Mouse (Mus musculus) heart, adult 9 months (tissue): Measurements from ENCODE around the gene Frmd8.
"Not testable (repeated sequence)": the region's sequence is repeated elsewhere in the genome, so short reads cannot be mapped to it uniquely, and the experiment has no call there.

ENCODE experiments used
- DNase-seq, 2 experiments: peaks; one replicate each; pipeline ENCODE4 v3.0.0; 2022; ENCODE audit warnings: low spot score in 2 of 2

Gene Frmd8

DNA sequence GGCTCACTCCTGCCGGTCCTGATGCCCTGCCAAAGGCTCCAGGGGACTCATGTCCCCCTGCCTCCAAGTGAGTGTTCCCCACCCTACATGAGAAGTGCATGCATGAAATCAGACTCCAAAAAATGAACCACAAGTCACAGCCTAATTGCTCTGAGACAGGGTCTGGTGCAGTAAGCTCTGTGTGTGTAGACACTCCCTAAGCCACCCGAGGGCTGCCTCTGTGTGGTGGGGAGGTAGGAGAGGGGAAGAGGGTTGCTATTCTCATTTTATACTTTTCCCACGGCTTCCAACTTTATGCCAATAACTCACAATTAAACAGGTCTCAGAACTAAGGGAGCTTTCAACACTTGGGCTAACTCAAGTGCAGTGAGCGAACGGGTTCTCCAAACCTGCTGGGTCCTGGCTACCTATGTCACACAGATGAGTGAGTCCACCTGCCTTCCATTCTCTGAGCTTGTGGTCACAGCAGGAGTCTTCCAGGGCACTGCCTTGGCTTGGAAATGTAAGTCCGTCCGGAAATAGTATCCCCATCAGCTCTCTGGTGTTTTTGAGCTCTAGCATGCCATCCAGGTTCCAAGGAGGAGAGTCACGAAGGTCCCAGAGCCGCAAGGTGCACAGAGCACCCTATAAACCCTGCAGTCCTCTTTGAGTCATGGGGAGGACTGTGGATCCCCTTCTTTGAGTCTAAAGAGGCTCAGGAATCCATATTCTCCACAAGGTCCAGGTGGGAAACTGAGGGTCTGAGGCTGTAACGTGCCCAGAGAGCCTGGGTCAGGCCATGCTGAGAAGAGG, 50.1 kb downstream of the Frmd8 start:
- no peak for DNase-seq

- peak in 1 of 2 experiments; percentile 57 for DNase-seq
These were observed 50.8 kb downstream of the Frmd8 start for GRCm38 (mm10) chr19:5824043-5824825.

DNA sequence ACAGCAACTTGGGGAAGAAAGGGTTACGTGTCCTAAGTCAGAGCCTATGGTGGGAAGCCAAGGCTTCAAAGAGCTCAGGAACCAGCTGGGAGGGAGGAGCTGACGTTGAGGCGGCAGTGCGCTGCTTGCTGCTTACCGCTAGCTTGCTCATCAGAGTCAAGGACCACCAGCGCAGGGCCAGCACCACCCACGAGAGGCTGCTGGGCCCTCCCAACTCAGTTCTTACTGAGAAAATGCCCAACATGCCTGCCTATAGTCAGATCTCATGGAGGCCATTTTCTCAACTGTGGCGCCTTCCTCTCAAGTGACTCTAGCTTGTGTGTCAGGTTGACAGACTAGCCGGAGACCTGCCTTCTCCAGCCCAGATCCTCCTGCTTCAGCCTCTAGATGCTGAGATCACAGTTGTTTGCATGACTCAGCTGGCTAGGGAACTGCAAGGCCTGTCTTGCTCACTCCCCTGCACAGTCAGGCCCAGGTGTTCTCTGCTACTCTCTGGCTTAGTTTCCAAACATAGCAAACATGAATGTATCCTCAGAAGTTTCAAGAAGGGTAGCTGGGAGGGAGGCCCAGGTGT, 51.7 kb downstream of the Frmd8 start:
- DNase-seq, result peak in 1 of 2 experiments; percentile 41

GRCm38 (mm10) chr19:5822834-5823205, 52.3 kb downstream of the Frmd8 start:
- DNase-seq, result no peak

DNA sequence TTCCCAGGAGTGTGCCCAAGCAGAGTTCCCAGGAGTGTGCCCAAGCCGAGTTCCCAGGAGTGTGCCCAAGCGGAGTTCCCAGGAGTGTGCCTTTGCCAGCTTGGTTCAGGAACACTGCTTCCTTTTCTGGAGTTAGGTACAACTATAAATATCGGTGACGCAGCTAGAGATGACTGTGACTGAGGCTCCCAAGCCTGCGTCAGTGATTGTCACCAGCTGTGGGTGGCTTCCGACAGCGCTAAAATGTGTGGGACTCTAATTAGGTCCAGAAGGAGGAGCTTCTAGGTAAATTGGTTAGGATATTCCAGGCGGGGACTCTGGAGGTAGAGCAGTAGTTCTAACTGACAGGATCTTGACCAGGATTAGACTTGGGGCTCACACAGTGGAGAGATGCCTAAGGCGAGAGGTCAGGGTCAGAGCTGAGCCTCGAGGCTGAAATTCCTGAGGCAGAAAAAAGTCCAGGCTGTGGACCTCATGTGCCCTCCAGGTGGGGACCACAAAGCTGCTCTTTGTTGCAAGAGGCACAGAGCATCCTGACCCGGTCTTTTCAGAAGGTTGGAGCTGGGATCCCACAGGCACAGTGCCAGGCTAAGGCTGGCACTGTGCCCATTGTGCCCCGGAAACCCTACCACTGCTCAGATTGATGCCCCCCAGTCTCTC, 52.8 kb downstream of the Frmd8 start:
- DNase-seq, result peak in 1 of 2 experiments; percentile 80

DNA sequence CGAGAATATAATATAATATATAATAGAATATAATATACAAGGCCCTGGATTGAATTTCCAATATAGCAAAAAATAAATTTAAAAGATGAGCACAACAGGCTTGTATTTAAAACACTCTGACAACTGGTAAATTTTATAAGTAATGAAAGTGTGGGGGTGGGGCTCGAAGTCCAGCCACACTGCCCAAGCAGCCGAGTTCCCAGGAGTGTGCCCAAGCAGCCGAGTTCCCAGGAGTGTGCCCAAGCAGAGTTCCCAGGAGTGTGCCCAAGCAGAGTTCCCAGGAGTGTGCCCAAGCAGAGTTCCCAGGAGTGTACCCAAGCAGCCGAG, 53.3 kb downstream of the Frmd8 start:
- DNase-seq, result no peak

- DNase-seq, result peak in 1 of 2 experiments; percentile 77
These were observed 55.5 kb downstream of the Frmd8 start for GRCm38 (mm10) chr19:5819549-5819948.

GRCm38 (mm10) chr19:5818590-5818977, 56.5 kb downstream of the Frmd8 start:
- DNase-seq, result no peak

DNA sequence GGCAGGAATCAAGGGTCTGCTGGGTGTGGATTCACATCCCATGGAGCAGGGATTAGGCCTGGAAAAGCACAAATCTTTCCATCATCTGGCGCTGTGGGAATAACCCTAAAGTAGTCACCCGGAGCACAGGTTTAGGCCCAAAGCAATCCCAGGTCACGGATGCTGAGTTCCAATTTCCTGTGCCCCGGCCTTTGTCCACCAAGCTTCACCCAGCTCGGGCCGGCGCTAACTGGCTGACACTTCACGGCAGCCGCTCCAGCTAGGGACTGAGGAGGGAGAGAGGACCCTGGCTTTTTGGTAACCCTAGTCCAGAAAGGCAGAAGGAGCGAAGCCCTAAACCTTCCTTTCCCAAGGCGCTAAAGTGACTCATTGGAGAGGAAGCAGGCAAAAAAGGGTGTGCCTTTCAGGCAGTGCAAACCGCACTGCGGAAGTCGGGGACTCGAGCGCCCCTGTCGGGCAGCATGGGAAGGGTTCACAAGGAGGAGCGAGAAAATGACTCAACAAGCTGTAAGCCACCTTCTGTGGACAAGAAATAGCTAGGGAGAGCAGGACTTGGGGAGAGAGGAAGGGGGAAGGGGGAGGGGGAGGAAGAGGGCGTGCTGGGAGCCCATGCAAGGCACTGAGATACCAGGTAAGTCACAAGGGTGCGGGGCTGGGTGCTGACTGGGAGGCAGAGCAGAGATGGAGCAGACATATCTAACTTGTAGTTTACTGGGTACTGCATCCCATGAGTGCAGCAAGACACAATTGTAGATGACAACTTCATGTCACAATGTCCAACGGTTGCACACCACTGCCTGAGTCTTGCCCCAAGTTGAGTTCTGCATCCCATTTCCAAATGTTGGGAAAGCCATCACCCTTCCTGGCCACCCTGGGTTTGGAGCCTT, 57.1 kb downstream of the Frmd8 start:
- peak; percentile 88 to 92 for DNase-seq

- DNase-seq, result no peak
These were observed 59.1 kb downstream of the Frmd8 start for GRCm38 (mm10) chr19:5815928-5816327.

DNA sequence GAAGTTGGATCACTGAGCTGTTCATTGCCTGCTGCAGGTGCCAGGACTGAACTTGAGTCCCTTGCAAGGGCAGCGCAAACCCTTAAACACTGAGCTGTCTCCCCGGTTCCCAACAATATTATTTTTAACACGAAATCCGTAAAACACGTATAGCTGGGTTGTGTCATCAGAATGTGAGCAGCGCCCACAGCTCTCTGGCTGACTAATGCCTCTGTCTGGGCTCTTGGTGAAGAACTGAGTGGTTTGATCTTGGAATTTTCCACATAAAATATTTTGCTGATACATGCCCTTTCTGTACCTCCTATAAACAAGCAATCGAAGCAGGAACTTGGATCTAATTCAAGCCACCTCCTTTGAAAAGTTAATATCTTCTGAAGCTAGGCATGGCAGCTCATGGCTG, 60.1 kb downstream of the Frmd8 start:
- no peak for DNase-seq

- DNase-seq, result not testable (repeated sequence)
These were observed 61.0 kb downstream of the Frmd8 start for GRCm38 (mm10) chr19:5814048-5814447.

DNA sequence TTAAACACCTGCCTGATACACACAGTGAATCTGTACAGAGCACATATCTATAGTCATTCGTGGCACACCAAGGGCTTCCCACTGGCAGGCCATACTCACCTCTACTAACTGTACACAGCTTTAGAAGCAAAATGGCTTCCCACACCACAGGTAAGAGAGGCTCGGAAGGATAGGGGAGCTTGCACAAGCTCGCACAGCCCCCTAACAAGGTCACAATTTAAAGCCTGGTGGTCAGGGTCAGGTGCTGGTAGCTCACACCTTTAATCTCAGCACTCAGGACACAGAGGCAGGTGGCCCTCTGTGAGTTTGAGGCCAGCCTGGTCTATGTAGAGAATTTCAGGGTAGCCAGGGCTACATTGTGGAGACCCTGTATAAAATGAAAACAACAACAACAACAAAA, 61.5 kb downstream of the Frmd8 start:
- DNase-seq, result no peak

- DNase-seq, result peak; percentile 92 to 95
These were observed 63.1 kb downstream of the Frmd8 start for GRCm38 (mm10) chr19:5811771-5812504.

DNA sequence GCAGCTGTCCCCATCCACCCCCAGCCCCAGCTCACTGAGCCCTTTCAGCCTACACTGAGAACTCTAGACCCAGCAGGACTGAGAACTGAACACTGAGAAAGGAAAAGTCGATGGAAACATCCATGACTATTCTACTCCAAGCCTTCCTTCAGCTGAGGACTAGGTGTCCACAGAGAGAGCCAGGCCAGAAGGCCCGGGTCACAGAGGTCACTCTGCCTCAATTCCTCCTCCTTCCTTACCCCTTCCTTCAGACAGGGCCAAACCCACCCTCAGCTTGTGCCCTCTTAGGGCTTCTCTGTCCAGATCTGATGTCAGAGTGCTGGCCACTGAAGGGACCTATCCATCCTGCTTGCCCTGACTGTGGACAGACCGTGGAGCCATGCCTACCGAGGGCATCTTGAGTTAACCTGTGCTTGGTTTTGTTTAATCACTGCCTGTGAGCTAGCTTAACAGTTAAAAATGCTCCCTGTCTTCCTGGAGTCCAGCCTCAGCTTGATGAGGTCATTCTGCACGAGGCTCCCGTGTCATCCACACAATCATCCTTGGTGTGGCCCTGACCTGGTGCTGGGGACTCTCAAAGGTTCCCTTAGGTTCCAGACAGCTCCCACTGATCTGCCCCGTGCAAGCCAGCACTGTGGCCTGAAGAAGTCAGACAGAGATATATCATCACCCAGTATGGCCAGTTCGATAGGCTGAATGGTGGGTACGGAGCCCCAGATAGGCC, 64.1 kb downstream of the Frmd8 start:
- peak in 1 of 2 experiments; percentile 42 for DNase-seq

DNA sequence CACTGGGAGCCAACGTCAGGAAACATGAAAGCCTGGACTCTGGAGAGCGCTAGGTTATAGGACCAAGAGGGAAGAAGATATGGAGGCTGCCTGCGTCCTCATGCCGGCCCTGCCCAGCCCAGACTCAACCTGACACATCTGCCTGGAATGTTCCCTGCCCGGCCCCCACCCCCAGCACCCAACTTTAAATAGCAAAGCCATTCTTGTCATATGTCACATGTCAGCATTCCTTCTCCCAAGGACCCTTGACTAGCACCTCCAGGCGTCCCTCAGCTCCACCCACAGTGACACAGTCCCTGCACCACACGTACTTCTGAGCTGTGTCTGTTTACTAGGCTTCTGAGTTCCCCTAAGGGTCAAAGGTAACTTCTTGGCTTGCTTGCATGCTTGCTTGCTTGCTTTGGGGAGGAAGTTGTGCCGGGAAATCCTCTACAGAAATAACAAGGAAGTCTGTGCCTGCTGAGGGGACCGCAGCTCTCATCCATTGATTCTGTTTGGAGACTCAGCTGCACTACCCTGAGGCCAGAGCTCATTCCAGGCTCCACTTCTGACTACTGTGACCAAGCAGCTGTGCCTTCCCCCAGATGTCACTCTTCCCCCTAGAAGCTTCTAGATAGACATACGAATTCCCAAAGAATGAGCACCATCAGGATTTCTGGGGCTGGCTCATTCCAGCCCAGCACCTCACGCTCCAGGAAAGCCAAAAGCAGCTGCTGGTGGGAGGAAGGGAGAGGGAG, 64.8 kb downstream of the Frmd8 start:
- peak; percentile 72 to 83 for DNase-seq

- no peak for DNase-seq
These were observed 65.4 kb downstream of the Frmd8 start for GRCm38 (mm10) chr19:5809712-5810089.

GRCm38 (mm10) chr19:5808955-5809711, 65.9 kb downstream of the Frmd8 start:
- no peak for DNase-seq
